Mouse (Mus musculus) adrenal gland, adult 2 months (tissue): ENCODE results near the gene Obscn. TPM values are rescaled to one million over a fixed set of nuclear protein-coding genes. Genes with fewer than 3 reads are reported as not detected.

Source experiments
- DNase-seq: peaks from one replicate; pipeline ENCODE4 v3.0.0; 2021
- long read RNA-seq: library from polyadenylated mRNA; stranded (forward); transcript quantifications from one replicate; pipeline ENCODE4 v2.0.0, GENCODE M21; 2021
- polyA plus RNA-seq: library from polyadenylated mRNA; depleted of rRNA; stranded (reverse); fragments of >200 nt; gene quantifications from 2 replicates; pipeline ENCODE4 v1.2.3, GENCODE M21; 2012; rRNA removed
- total RNA-seq, 2 experiments: library from RNA; stranded (reverse); gene quantifications; 2 replicates each; pipeline ENCODE4 v1.2.3; 2021

Obscn gene
- total RNA-seq = 1 to 10 TPM in 1 of 2 experiments, under 1 TPM in 1; 0.92 to 1.5 TPM
- polyA plus RNA-seq = 5.5 and 7.8 TPM in 2 replicates
- long read RNA-seq, partial matches to known transcripts = 0 of 12 reads
- long read RNA-seq, other reads (novel, unspliced or antisense) = 12 of 12 reads

DNA sequence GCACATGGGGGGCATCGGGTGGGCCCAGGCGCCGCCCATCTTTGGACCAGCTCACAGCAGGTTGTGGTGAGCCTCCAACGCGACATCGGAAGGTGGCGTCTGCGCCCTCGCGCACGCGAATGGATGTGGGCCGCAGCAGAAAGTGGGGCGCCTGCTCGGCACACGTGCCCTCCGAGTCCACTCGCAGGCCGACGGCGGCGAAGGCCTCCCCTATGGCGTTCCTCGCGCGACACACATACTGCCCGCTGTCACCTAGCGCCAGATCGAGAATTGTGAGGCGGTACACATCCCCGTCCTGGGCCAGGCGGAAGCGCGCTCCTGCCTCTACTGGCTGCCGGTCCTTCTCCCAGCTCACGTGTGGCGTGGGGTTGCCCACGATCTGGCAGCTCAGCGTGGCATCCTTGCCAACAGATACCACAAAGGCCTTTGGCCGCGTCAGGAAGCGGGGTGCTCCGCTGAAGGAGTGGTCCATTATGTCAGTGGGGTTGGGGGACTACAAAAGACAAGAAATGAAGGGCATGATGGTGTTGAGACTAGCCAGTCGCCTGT, at the start of gene Obscn:
Gene Obscn, minus strand, starts transcription at position 499 of the 549 bp plus-strand sequence.
- DNase-seq = no peak

GRCm38 (mm10) chr11:59185490-59185889, 49.3 kb upstream of the Obscn start:
- no peak for DNase-seq

GRCm38 (mm10) chr11:59183821-59184220, 47.6 kb upstream of the Obscn start:
- peak; percentile 68 for DNase-seq

DNA sequence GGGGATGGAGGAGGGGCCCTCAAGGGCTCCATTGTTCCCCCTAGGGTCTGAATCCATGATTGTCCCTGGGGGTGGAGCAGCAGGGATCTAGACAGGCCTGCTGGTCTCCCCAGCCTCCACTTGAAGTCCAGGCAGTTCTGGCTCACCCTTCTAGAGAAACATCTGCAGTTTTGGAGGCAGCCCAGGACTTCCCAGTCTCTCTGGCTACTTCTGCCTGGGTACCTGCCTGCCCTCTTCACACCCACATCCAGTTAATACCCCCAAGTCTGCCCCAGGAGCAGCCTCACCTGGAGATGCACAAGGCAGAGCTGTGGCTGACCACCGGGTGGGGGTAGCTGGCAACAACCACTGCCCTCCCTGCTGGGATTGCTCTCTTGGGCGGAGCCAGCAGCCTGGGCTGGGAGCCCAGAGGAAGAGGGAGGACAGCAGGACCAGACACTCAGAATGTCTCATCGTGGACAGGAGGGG, 46.7 kb upstream of the Obscn start, which contains the start of gene Gjc2:
Gene Gjc2, minus strand, starts transcription at position 350 of the 468 bp plus-strand sequence.
- peak; percentile 80 for DNase-seq

DNA sequence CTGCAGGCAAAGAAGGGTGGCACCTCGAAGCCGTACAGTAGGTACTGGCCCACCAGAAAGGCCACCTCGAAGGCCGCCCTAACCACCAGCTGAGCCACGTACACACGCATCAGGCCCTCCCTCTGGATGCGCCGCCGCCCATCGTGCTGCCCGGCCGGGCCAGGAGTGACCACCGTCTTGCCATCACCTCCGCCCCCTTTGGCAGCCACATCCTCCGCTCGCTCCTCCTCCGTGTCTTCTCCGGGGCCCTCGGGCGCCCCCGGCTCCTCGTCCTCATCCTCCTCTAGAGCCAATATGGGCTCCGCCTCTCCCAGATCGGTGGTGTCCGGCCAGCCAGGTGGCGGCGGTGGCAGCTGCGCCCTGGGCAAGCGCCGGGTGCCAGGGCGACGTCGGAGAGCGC, 40.7 kb upstream of the Obscn start:
- no peak for DNase-seq

DNA sequence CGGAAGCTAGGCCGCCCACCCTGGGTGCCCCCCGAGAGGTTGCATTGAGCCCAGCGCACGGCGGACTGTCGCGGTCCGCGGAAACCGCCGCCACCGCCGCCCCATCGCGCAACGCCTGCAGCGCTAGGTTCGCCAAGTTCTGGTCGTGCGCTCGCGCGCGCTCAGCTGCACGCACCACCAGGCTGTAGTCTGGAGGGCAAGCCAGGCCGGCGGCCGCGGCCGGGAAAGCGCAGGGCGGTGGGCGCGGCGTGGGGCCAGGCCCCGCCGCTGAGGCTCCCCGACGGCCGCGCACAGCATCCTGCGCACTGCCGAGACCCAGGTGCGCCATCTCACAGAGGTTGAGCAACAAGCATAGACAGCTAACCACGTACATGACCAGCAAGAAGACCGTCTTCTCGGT, 40.3 kb upstream of the Obscn start:
- no peak for DNase-seq

DNA sequence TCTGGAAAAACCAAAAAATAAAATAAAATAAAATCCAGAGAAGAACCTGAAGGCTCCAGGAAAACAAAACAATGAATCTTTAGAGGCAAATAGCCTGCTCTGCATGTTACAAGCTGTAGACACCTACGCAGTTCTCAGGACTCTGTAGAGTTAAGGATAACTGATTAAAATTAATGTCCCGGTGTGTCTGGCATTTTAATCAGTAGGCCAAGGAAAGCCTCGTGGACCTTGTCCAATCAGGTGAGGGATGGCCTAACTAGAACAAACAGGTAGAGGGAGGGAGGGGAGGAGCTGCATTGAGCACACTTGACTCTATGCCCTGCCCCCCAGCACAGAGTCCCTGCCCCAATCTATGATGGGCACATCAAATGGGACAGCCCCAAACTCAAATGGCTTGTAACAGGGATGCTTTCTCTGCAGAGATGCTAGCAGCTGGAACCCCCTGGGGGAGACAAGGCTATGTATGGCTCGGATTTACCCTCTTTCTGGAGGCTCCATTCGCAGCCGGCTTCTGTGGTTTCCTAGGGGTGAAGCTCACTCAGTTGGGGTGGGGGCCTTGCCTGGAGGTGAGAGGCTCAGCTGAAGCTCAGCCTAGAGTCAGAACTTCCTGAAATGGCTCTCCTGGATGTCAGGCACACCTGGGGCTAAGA, 38.1 kb upstream of the Obscn start:
- DNase-seq = no peak

DNA sequence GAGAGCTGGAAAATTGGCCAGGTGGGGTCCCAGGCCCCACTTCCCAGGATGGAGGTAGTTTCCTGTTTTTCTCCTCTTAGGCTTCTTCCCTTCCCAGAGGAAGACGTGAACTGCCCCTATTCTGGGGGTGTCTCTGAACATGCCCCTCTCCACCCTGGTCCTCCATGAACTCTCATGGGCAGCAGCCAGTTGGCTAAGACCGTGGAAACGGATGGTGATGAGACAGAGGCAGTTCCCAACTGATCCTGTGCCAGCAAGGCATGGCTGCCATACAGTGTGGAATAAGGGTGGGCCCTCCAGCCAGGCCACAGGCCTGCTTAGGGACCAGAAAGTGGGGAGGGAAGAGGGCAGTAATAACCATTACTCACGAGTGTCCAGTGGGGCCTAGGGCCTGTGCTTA, 34.3 kb upstream of the Obscn start:
- DNase-seq = no peak

DNA sequence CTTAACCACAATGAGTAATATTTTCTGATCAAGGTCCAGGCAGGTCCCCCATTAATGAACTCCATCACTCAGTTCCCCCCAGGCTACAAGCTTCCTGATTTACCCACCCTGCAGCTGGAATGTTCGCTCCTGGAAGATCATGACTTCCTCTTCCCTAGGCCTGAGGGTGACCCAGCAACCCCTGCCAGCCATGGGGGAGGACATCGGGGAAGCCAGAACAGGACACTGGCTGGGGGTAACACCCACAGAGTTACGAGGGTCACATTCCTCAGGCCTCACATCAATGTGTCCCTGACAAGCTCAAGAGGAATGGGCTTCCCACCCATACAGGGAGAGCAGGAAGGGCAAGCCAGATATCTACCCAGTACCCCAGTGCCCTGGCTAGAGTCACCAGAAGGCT, 33.6 kb upstream of the Obscn start:
- peak; percentile 1 for DNase-seq

GRCm38 (mm10) chr11:59165616-59166241, 29.5 kb upstream of the Obscn start:
- DNase-seq = no peak

- DNase-seq = no peak
Measured at GRCm38 (mm10) chr11:59164384-59164783, 28.2 kb upstream of the Obscn start.

DNA sequence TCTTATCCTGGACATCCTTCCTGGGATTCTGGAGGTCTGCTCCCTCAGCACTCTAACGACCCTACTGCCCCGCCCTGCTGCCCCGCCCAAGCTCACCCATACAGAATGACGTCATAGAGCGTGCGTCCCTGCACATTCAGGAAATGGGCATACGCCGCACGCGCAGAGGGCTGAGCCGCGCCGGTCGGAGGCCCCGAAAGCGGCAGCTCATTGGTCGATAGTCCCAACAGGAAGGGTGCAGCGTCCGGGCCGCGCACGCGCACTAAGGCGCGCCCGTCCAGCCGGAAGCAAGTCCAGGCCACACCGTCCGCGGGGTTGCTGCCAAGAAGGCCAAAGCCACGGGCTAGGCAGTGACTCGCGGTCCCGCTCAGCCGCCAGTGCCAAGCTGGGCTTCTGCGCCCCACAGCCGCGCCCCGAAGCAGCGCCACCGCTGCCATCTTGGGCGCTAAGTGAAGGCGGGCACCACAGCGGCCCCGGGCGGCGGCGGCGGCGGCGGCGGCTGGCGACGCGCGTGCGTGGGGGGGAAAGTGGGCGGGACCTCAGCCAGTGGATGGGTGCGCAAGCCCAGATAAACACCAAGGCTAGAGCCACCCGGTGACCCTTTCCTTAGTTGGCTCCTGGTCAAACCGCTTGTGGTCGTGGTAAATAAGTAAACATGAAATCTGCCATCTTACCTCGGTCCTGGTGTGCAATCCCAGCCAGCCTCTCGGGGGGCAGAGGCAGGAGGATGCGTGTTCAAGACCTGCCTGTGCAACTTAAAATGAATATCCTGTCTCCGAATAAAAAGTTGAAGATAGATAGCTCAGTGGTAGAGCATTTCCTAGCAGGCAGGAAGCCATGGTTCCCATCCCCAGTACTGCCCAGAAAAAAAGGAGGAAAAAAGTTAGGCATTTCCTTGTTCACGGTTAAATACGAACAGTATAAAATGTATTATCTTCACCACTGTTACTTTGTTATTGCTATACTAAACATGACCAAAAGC, 27.3 kb upstream of the Obscn start, which contains the start of gene Iba57:
Gene Iba57, minus strand, starts transcription at position 485 of the 982 bp plus-strand sequence.
- peak; percentile 99 for DNase-seq

DNA sequence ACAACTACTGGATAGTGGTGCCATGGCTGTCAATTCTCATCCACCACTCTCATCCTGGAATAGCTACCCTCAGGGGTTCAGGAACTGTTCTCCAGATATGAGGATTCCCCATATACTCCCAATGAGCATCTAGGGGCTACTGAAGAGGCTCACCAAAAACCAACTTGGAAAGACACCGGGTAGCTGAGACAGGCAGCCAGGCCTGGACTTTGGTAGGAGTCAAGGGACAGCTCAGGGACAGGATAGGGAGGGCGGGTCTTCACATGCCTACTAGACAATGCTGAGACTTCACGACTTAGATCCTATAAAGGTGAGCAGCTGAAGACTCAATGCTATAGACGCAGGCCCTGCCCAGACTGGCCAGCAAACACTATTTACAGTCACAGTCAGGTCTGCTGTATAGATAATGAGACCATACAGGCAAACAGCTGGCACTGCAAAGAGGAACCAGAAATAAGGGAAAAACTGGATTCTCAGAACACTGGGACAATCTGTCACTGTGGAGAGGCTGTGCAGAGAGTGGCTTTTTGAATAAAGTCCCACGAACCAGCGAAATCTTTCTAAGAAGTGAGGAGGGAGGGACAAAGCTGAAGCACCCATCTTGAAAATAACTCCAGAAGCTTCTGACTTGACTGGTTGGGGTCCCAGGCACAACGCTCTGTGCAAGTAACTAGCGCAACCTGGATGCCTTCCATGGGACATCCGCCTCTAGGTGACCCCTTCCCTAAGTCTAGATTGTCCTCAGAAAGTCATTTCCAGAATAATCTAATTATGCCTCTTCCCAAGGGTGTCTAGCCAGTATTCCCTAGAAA, 26.4 kb upstream of the Obscn start:
- no peak for DNase-seq

DNA sequence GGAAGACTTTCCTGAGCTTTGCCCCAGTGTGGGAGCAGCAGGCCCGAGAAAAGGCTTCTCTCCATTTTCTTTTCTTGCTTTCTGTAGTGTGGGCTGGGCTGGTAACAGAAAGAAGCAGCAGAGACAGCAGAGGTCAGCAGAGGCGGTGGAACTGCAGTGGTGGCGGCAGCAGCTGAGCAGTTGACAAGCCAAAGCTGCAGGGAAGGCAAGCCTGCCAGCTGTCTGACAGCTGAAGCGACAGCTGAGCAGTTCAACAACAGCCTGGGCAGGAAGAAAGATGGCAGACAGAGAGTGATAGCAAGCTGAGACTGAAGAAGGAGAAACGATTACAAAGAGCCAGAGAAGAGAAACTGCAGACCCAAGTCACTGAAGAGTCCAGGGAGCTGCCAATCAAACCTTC, 25.2 kb upstream of the Obscn start:
- no peak for DNase-seq

GRCm38 (mm10) chr11:59159558-59159957, 23.4 kb upstream of the Obscn start:
- no peak for DNase-seq

DNA sequence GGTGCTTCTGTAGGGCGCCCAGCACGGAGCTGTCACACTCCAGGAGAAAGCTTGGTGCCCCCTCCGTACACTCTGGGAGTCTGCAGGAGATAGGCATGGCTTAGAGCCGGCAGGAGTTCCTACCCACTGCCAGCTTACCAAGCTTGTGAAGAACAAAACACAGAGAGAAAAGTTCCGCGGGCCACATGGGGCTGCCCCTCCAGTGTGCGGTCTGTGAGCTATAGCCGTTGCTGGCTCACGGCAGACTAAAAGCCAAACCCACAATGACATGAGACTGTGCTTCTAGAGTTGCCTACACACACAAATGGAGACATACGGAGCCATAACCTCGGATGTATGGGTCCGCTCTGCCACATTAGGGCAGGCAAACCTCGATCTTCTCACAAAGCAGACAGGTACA, 22.9 kb upstream of the Obscn start:
- DNase-seq = no peak

DNA sequence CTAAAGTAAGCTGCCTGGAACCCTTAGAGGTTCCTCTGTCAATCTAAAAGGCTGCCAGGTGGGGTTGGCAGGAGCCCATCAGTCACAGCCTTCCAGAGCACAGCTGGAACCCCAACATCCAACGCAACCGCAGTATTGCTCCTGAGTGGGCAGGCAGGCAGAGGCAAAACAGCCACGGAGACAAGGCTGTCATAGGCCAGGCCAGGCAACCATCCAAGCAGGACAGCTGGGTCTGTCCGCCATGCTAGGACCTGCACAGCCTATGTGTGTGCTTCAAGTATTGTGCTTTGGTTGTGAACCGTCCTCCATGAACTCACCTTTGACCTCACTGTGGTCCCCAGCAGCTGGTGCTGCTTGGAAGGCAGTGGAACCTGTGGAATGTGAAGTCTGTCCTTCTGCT, 19.7 kb upstream of the Obscn start:
- no peak for DNase-seq

- DNase-seq = peak; percentile 60
Measured at GRCm38 (mm10) chr11:59154220-59154619, 18.0 kb upstream of the Obscn start.

- DNase-seq = no peak
Measured at GRCm38 (mm10) chr11:59151729-59152128, 15.5 kb upstream of the Obscn start.

DNA sequence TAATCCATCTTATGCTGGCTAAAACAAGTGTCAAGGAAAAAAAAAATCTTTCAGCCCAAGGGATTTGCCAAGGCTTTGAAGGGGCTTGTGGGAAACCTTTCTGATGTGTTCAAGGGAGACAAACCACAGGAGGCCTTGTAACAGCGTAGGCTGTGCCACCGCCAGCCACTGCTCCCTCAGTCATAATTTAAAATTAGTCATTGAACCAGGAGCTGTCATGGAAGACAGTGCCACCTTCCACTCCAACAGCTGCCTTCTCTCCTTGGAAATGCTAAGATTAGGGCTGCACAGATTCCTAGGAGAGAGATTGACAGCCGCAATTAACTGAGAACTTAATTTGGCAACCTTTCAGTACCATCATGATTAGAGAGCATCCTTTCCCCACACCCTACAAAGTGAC, 13.1 kb upstream of the Obscn start:
- peak; percentile 58 for DNase-seq

GRCm38 (mm10) chr11:59142962-59143361, 6.8 kb upstream of the Obscn start:
- DNase-seq = no peak
